Mouse (Mus musculus) megakaryocyte, adult 5-6 weeks (primary cell): ENCODE measurements at regions not wholly inside any gene's neighbourhood (a gene's known extent, or its start where the extent isn't known, plus 50 kb on each side); places are given as distances from the start of the nearest gene placed in this dataset.
"Not testable (repeated sequence)": the region's sequence is repeated elsewhere in the genome, so short reads cannot be mapped to it uniquely, and the experiment has no call there.

ENCODE experiments used
- ATAC-seq: 2 replicates; pipeline ENCODE4 v1.8.0; 2016; ENCODE audit warnings: mild to moderate bottlenecking, inconsistent platforms; ENCODE audit not compliant: poor library complexity, severe bottlenecking

DNA sequence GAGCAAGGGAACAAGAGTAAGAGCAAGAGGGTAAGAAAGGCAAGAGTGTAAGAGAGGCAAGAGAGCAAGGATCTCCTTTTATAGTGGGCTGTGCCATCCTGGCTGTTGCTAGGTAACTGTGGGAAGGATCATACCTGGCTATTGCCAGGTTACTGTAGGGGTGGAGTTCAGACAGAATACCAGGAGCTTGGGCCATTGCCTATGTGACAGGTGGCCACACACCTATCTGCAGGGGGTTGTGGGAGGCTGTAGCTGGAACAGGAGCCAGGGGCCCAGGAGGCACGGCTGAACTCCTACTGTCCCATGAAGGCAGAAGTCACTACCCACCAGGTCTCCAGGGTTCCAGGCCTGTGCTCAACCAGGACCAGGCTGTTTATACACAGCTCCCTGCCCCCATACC lies 1149.0 kb downstream of the 9330182O14Rik start:
- ATAC-seq, result no peak

GRCm38 (mm10) chr15:41286809-41287413 lies 1152.7 kb downstream of the 9330182O14Rik start:
- ATAC-seq, result no peak

GRCm38 (mm10) chr15:41297419-41297818 lies 1163.3 kb downstream of the 9330182O14Rik start:
- no peak for ATAC-seq

DNA sequence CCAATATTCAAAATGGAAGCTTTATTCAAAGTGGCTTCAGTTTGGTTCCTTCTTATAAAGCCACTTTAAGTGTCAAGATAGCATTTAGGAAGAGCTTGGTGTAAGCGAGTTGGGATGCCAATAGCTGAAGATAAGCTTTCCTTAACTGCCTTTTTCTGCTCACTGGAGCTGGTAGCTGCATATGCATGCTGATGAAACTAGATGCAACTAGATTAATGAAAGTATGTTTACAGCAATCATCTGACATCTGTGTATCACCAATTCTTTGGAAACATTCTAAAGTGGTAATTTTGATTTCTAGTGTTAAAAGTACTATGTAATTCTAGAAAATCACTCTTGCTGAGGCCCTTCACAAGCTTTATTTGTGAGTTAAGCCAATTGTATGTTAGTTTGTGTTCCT lies 1172.5 kb downstream of the 9330182O14Rik start:
- ATAC-seq, result no peak

GRCm38 (mm10) chr15:41311728-41312320 lies 1177.7 kb downstream of the 9330182O14Rik start:
- no peak for ATAC-seq

GRCm38 (mm10) chr15:41314916-41315315 lies 1180.8 kb downstream of the 9330182O14Rik start:
- ATAC-seq, result no peak

DNA sequence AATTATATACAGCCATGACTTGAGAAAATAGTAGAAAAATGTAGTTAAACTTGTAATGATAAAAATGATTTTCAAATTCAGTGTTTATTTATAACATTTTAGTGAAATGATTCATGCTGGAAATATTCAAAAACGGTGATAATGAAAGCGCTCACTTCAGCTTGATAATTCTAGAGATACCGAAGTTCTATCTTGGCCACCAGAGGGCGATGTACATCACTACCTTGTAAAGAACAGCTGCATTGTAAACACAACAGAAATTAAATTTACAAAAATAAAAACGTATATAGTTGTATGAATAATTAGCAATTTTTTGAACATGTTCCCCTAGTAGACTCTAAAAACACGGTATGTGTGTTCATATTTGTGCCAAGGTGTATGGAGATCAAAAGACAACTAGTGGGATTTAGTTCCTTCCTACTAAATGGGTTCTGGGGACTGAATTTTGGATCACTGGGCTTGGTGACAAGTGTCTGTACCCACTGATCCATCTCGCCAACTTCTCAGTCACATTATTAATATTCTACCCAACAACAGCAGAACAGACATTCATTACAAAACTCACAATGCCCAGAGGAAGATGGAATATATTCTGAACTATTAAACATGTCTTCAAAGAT lies 1191.6 kb downstream of the 9330182O14Rik start:
- peak; percentile 72 for ATAC-seq

DNA sequence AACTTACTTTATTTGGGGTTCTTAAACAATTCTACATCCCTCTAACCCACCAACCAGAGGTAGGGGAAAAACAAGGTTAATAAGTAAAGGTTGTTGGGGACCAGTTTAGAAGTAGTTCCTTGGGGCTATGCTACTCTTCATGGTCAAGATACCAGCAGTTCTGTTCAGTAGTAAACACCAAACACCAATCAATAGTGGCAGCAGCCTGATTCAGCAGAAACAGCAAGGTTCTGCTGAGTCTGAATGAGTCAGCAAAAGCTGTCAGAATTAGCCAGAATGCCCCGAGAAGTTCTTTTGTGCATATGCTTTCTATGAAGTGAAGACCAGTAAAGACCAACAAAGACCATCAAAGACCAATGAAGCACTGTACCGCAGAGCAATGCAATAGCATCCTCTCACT lies 1195.1 kb downstream of the 9330182O14Rik start:
- ATAC-seq, result no peak

DNA sequence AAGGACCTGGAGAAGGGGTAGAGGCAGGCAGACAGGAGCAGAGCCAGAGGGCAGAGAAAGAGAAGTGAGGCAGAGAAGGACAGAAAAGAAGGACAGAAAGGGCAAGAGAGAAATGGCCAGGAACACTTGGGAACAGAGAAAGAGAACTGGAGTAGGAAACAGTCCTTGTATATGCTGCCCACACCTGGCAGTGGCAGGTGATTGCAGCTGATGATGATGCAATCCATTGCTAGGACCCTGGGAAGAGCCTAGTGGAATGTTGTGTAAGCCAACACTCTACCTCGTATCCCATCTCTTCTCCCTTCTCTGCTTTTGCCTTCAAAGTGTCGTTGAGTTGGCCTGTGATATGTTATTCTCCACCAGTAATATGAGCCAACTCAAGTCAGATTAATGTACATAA lies 1195.9 kb downstream of the 9330182O14Rik start:
- no peak for ATAC-seq

- no peak for ATAC-seq
Measured at GRCm38 (mm10) chr15:41332451-41332850, 1198.3 kb downstream of the 9330182O14Rik start.

DNA sequence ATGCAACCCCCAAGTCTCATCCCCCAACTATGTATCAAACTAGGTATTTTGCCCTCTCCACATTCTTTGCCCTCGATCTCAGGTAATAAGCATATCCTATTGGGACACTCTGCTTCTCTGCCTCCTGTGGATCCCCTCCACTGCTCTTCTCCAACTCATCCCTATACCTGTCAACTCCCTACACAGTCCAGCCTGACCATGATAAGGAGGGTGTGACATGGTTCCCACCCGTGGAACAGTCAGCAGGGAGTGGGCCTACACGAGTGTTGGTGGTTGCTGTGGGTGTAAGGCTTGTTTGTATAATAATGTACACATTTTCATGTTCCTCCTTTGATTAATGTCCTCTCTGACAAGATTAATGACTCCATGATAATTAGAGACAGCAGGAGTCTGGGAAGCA lies 1199.0 kb downstream of the 9330182O14Rik start:
- ATAC-seq, result no peak

DNA sequence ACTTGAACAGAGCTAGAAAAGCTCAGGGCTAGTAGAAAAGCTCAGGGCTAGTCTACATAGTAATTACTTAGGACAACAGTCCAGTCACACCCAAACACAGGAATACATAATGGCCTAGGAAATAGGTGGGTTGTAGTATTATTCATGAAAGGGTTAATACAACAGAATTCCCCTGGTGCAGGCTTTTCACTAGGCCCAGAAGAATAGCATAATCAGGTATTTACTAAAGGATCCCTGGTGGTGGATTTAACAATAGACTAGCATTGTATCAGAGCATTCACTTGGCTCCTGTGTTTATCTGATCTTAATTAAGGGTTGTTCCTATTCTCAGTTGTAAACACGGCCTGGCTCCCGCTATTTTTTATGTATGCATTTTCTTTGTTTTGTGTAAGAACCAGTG lies 1206.5 kb downstream of the 9330182O14Rik start:
- not testable (repeated sequence) for ATAC-seq

- no peak for ATAC-seq
Measured at GRCm38 (mm10) chr15:41345554-41345953, 1211.4 kb downstream of the 9330182O14Rik start.

DNA sequence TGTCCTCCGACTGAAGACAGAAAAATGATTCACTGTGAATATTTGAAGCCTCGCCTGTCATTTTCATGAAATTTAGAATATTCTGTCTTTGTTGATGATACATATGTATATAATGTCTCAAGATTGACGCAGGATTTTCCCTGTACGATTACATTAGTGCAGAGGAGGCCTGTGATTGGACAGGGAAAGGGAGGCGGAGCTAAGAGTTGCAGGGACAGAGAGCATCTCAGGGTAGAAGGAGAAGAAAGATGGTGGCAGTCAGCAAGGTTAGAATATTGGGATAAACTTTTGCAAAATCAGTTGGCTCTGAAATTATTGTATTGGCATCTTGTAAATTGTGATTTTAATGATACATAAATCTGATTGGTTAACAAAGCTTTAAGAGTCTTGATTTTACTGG lies 1213.1 kb downstream of the 9330182O14Rik start:
- no peak for ATAC-seq

GRCm38 (mm10) chr15:41352129-41352528 lies 1218.0 kb downstream of the 9330182O14Rik start:
- ATAC-seq, result no peak

DNA sequence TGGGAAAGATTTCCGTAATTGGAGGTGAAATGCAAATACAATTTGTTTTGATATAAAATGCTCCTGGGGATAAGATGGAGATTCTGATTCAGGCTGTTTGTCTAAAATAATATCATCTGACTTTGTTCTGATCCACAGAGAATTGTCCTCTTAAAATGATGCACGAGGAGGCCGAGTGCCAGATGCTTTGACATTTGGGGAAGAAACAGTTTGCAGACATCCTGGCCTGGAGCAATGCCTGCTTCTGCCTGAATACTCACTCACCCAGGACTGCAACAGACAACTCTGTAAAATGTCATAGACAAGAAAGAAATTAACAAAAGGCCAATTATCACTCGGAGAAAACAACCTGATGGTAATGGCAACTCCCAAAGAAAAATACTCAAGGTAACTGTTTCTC lies 1225.1 kb downstream of the 9330182O14Rik start:
- ATAC-seq, result no peak

DNA sequence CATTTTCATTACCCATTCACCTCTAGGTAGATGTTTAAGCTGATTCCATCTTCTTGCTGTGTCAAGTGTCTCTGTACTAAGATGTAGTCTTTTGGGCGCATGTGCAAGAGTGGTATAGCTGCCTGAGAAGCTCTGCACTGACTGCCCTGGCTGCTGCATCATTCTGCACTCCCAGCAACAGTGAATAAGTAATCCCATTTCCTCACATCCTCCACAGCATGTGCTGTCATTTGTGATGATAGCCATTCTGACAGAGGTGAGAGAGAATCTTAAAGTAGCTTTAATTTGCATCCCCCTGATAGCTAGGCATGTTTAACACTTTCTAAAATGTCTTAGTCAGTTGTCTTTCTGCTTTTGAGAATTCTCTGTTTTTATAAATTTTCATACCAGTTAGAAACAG lies 1240.5 kb downstream of the 9330182O14Rik start:
- ATAC-seq, result no peak

GRCm38 (mm10) chr15:41375906-41376305 lies 1241.7 kb downstream of the 9330182O14Rik start:
- no peak for ATAC-seq

GRCm38 (mm10) chr15:41379637-41380036 lies 1245.5 kb downstream of the 9330182O14Rik start:
- ATAC-seq, result no peak

GRCm38 (mm10) chr15:41380429-41380828 lies 1246.3 kb downstream of the 9330182O14Rik start:
- no peak for ATAC-seq

DNA sequence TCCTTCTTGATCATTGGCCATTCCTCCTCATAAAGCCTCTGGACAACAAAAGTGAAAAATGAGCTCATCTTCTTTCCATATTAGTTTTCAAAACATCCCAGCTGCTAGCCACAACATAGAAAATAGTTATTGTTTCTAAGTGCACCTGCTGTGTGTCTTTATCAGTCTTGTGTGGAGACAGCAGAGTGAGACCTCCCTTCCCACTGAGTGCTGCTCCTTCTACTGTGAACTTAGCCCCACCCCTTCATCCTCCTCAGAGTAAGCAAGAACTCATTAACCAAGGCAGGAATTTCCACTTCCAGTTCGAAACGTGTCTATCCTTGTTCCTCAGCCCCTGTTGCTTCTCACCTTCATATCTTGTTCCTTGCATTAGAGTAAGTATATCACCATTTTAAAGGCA lies 1256.5 kb downstream of the 9330182O14Rik start:
- no peak for ATAC-seq
